Mouse (Mus musculus) heart, postnatal 0 days (tissue): ENCODE data around the gene Gm39653.

ENCODE experiments used
- CTCF ChIP-seq: IDR thresholded peaks from 2 replicates; pipeline ENCODE4 v1.5.1; 2016; ENCODE audit warnings: antibody characterized with exemption, control low read depth, low read depth
- EP300 ChIP-seq: IDR thresholded peaks from 2 replicates; pipeline ENCODE4 v1.6.1; 2016; ENCODE audit warnings: antibody characterized with exemption, low read depth

- TF ChIP-seq CTCF = no peak
- no peak for TF ChIP-seq EP300
Measured at GRCm38 (mm10) chr1:63573432-63573831, 42.3 kb upstream of the Gm39653 start.
